Mouse (Mus musculus) kidney, postnatal 4 days (tissue): ENCODE data around the gene Gnrhr.

Experiments used
- DNase-seq, 2 experiments: peaks; one replicate each; pipeline ENCODE4 v3.0.0; 2021; ENCODE audit warnings: mixed read lengths in 2 of 2

Gene Gnrhr

DNA sequence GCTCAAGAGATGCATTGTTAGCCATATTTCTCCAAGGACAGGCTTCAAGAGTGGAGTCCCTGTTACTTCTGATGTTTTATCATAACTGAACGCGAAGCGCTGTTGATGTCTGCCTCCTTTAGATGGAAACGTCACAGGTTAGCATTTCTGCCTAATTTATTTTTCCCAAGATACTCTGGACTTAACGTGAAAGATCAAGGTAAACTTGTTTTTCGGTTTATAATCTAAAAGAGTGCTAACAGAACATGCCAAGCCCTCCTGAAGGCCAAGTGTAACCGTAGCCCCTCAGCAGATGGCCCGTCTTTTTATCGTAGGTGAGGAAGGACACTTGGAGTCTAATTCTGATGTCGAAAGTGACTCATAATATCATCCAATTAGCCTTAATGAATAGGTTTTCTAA, at the start of gene Gnrhr:
Gene Gnrhr, minus strand, starts transcription at position 101 of the 400 bp plus-strand sequence.
- DNase-seq, result no peak

DNA sequence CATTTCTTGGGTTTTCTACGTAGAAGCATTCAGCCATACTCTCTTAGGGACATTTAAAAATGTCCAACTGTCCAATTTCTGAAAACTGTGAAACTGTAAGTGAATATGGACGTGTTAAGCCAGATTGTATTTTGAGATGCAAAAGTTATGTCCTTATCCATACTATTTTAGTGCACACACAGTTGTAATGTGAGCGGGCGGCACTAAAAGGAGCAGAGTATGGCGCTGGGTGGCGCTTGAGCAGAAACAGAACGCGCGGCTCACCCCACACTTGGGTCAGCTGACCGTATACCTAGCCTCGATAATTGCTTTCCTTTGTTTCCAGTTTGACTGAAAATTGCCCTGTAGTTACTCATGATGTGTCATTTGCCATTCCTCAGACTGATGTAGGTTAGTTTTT, 48.9 kb upstream of the Gnrhr start:
- no peak for DNase-seq

GRCm38 (mm10) chr5:86244880-86245279, 47.2 kb upstream of the Gnrhr start:
- DNase-seq, result no peak

- DNase-seq, result no peak
Measured at GRCm38 (mm10) chr5:86244275-86244674, 46.6 kb upstream of the Gnrhr start.

- no peak for DNase-seq
Measured at GRCm38 (mm10) chr5:86227156-86227853, 29.6 kb upstream of the Gnrhr start.

- DNase-seq, result no peak
Measured at GRCm38 (mm10) chr5:86191356-86191755, 6.3 kb downstream of the Gnrhr start.

- peak; percentile 21 to 35 for DNase-seq
Measured at GRCm38 (mm10) chr5:86190770-86191169, 6.9 kb downstream of the Gnrhr start.

DNA sequence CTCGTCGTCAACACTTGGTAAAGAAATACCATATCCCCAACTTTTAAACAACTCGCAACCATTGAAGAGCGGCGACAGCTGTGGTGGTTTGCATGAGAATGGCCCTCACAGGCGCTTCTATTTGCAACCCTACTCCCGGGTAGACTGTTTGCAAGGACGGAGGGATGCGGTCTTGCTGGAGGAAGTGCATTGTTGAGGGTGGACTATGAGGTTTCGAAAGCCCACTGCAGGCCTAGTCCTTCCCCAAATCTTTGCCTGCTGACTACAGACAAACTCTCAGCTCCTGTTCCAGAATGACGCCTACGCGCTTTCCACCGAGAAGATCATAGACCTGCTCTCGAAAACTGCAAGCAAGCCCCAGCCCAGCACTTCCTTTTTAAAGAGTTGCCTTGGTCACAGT, 7.4 kb downstream of the Gnrhr start:
- peak in 1 of 2 experiments; percentile 1 for DNase-seq

- DNase-seq, result no peak
Measured at GRCm38 (mm10) chr5:86187441-86187840, 10.3 kb downstream of the Gnrhr start.

DNA sequence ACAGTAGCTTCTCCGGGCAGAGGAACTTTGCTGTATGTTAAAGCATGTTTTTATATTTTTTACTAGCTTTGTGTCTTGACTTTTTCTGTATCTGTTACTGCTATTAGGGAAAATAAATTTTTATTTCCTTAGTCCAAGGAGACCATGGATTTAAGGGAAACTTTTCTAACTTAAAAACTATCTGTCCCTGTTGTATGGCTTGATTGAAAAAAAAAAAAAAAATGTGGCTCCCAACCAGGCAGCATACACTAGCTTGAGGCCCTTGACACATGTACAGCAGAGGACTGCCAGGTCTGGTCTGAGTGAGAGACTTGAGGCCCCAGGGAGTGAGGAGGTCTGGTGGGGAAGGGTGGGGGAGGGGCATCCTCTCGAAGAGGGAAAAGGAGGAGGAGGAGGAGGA, 23.9 kb downstream of the Gnrhr start:
- DNase-seq, result peak in 1 of 2 experiments; percentile 2

GRCm38 (mm10) chr5:86172449-86173161, 25.1 kb downstream of the Gnrhr start, which contains the start of gene Uba6:
TSS of gene Uba6 (minus strand) at chr5:86172803.
- peak; percentile 99 for DNase-seq

DNA sequence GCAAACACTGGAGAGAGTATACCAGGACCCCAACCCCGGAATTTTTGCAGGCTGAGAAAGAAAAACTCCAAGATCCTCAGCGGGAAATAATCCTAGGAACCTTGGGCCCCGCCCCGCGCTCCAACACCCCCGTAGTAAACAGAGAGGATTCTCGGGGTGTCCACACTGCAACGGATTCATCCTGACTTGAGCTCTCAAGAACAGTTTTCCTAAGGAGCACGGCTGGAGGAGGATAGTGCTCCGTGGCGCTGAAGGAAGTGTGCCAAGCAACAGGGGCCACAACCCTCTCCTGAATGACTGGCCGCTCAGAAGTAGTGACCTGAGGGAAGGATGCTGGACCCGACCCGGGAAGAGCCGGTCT, 25.6 kb downstream of the Gnrhr start:
- no peak for DNase-seq
